Mouse (Mus musculus): Measurements from ENCODE around the gene Mpg. TPM values are rescaled to one million over a fixed set of nuclear protein-coding genes. Genes with fewer than 3 reads are reported as not detected.

Mpg gene
- polyA plus RNA-seq, 1 experiment = 15.3 TPM

- Histone ChIP-seq H3K4me3 (ENCODE audit: insufficient read depth, low read length) (no peak overlapping the region), H3K4me1 (ENCODE audit: control insufficient read depth, insufficient read depth, low read length) (no peaks in the 10 kb centered on the region), H3K27ac (ENCODE audit: insufficient read depth, low read depth, low read length) (no peak overlapping the region)
- peak; percentile 94 for TF ChIP-seq CTCF (IDR thresholded peaks at IDR 0.05; ENCODE audit: low read depth, low read length)
- no peak for TF ChIP-seq POLR2A (IDR thresholded peaks at IDR 0.05; ENCODE audit: borderline replicate concordance, low read depth, low read length)
Observed at GRCm38 (mm10) chr11:32238093-32238860, 12.0 kb downstream of the Mpg start.

- H3K4me3 ChIP-seq (ENCODE audit: insufficient read depth, low read length) = no peak overlapping the region
- no peak overlapping the region for H3K27ac ChIP-seq (ENCODE audit: insufficient read depth, low read depth, low read length)
- H3K4me1 ChIP-seq (ENCODE audit: control insufficient read depth, insufficient read depth, low read length) = no peaks in the 10 kb centered on the region
- TF ChIP-seq POLR2A (IDR thresholded peaks at IDR 0.05; ENCODE audit: borderline replicate concordance, low read depth, low read length) (no peak), CTCF (IDR thresholded peaks at IDR 0.05; ENCODE audit: low read depth, low read length) (no peak)
Observed at GRCm38 (mm10) chr11:32241391-32241790, 15.1 kb downstream of the Mpg start.

GRCm38 (mm10) chr11:32242209-32242608 lies 15.9 kb downstream of the Mpg start:
- TF ChIP-seq POLR2A (IDR thresholded peaks at IDR 0.05; ENCODE audit: borderline replicate concordance, low read depth, low read length) (no peak), CTCF (IDR thresholded peaks at IDR 0.05; ENCODE audit: low read depth, low read length) (no peak)
- H3K4me3 ChIP-seq (ENCODE audit: insufficient read depth, low read length) = no peak overlapping the region
- H3K4me1 ChIP-seq (ENCODE audit: control insufficient read depth, insufficient read depth, low read length) = no peaks in the 10 kb centered on the region
- no peak overlapping the region for H3K27ac ChIP-seq (ENCODE audit: insufficient read depth, low read depth, low read length)

DNA sequence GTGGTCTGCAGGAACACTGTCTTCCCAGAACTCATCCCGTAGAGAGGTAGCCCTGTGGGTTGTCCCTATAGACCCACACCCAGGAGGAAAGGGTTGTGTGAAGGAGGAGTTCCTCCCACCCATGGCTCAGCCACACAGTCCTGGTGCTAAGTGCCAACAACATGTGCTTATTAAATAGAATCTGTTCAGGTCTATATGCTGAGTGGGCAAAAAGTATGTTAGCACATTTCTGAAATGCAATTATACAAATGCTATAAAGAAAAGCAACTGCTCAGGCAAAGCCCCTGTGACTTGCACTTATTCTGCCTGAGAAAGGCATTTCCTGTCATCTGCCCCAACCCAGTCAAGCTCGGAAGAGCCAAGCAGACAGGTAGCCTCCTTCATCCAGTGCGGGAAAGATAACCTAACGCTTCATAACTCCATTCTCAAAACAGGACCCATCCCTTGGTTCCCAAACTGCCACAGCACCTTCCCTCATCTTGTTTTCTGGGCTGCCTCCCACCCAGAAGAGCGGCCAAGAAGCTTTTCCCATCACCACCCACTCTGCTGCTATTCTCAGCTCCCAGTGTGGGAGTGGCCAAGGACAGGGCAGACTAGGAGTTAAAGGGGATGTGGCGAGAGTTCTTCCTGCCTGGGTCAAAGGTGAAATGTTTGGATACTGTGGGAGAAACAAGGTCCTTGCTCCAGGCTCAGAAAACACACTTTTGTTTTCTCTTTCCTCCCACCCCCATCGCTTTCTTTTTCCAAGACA lies 17.1 kb downstream of the Mpg start:
- Histone ChIP-seq H3K27ac (ENCODE audit: insufficient read depth, low read depth, low read length) (no peak overlapping the region), H3K4me1 (ENCODE audit: control insufficient read depth, insufficient read depth, low read length) (no peaks in the 10 kb centered on the region), H3K4me3 (ENCODE audit: insufficient read depth, low read length) (no peak overlapping the region)
- TF ChIP-seq CTCF (IDR thresholded peaks at IDR 0.05; ENCODE audit: low read depth, low read length) = no peak
- TF ChIP-seq POLR2A (IDR thresholded peaks at IDR 0.05; ENCODE audit: borderline replicate concordance, low read depth, low read length) = no peak

GRCm38 (mm10) chr11:32244064-32244463 lies 17.8 kb downstream of the Mpg start:
- TF ChIP-seq POLR2A (IDR thresholded peaks at IDR 0.05; ENCODE audit: borderline replicate concordance, low read depth, low read length) (no peak), CTCF (IDR thresholded peaks at IDR 0.05; ENCODE audit: low read depth, low read length) (no peak)
- Histone ChIP-seq H3K27ac (ENCODE audit: insufficient read depth, low read depth, low read length) (no peak overlapping the region), H3K4me3 (ENCODE audit: insufficient read depth, low read length) (no peak overlapping the region), H3K4me1 (ENCODE audit: control insufficient read depth, insufficient read depth, low read length) (no peaks in the 10 kb centered on the region)

GRCm38 (mm10) chr11:32244617-32245016 lies 18.3 kb downstream of the Mpg start:
- Histone ChIP-seq H3K4me3 (ENCODE audit: insufficient read depth, low read length) (no peak overlapping the region), H3K27ac (ENCODE audit: insufficient read depth, low read depth, low read length) (no peak overlapping the region), H3K4me1 (ENCODE audit: control insufficient read depth, insufficient read depth, low read length) (no peaks in the 10 kb centered on the region)
- TF ChIP-seq CTCF (IDR thresholded peaks at IDR 0.05; ENCODE audit: low read depth, low read length) (no peak), POLR2A (IDR thresholded peaks at IDR 0.05; ENCODE audit: borderline replicate concordance, low read depth, low read length) (no peak)

DNA sequence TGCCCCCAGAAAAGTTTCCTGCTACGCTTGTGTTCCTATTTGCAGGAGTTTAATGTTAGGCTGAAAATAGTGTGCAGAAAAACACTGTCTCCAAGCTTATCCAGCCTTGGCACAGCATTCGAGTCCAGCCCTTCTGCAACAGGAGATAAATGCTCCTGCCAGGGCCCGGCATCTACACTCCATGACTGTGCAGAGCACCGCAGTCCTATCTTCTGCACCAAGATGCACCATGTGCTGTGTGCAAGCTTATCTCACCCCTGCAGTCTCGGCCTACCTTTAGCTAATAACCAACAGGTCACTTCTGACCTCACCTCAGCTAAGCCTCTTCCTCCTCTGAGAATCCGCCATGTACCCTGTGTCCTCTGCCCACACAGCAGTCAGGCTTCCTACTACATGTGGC lies 19.3 kb downstream of the Mpg start:
- no peak overlapping the region for H3K4me3 ChIP-seq (ENCODE audit: insufficient read depth, low read length)
- no peaks in the 10 kb centered on the region for H3K4me1 ChIP-seq (ENCODE audit: control insufficient read depth, insufficient read depth, low read length)
- TF ChIP-seq POLR2A (IDR thresholded peaks at IDR 0.05; ENCODE audit: borderline replicate concordance, low read depth, low read length) = no peak
- no peak overlapping the region for H3K27ac ChIP-seq (ENCODE audit: insufficient read depth, low read depth, low read length)

DNA sequence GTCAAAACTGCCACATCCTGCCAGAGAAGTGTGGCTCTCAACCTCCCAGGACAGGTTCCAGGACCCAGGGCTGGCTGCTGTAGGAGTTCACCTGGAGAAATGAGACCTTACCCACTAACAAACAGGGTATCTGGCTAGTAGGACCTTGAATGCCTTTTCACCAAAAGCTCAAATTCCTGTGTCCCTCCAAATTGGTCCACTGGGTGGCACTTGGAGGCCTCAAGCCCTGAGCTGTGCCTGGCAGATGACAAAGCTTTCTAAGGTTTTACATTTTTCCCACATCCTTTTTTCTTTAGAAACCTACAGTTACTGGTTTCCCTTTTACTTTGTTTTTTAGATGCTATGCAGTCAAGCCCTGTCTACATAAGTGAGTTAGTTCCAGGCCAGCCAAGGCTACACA lies 20.8 kb downstream of the Mpg start:
- H3K4me1 ChIP-seq (ENCODE audit: control insufficient read depth, insufficient read depth, low read length) = no peaks in the 10 kb centered on the region
- no peak overlapping the region for H3K4me3 ChIP-seq (ENCODE audit: insufficient read depth, low read length)
- TF ChIP-seq CTCF (IDR thresholded peaks at IDR 0.05; ENCODE audit: low read depth, low read length) (no peak), POLR2A (IDR thresholded peaks at IDR 0.05; ENCODE audit: borderline replicate concordance, low read depth, low read length) (no peak)
- H3K27ac ChIP-seq (ENCODE audit: insufficient read depth, low read depth, low read length) = no peak overlapping the region

DNA sequence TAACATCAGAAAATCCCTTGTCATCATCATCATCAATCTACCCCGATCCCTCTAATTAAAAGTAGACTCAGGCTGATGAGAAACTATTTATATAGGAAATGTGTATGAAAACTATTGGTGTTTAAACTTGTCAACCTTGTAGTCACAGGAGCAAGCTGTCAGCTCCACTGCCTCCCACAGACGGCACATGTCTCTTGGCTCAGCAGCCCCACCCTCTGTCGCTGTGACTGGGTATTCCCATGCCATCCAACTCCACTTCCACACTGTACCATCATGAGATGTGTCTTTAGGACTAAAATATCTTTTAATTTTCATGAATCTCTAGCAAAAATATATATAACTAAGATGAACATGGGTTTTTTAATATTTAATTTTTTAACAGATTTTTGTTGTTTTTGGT lies 22.0 kb downstream of the Mpg start:
- H3K4me1 ChIP-seq (ENCODE audit: control insufficient read depth, insufficient read depth, low read length) = no peaks in the 10 kb centered on the region
- H3K4me3 ChIP-seq (ENCODE audit: insufficient read depth, low read length) = no peak overlapping the region
- no peak overlapping the region for H3K27ac ChIP-seq (ENCODE audit: insufficient read depth, low read depth, low read length)
- TF ChIP-seq CTCF (IDR thresholded peaks at IDR 0.05; ENCODE audit: low read depth, low read length) (no peak), POLR2A (IDR thresholded peaks at IDR 0.05; ENCODE audit: borderline replicate concordance, low read depth, low read length) (no peak)

Data from bone marrow macrophage, adult 2 months (primary cell).